Mouse (Mus musculus) bone marrow, adult 2 months (tissue): Measurements from ENCODE around the gene Kcnn1.

ENCODE experiments used
- CTCF ChIP-seq: fragments of 200-500 bp; IDR thresholded peaks from 2 replicates; pipeline ENCODE4 v1.5.1; 2011; ENCODE audit warnings: low read length, control low read depth; ENCODE audit not compliant: control insufficient read depth, insufficient read depth
- POLR2A ChIP-seq: fragments of 200-500 bp; IDR thresholded peaks from 2 replicates; pipeline ENCODE4 v1.6.1; 2011; ENCODE audit warnings: low read depth, mild to moderate bottlenecking, control low read depth, low read length, borderline replicate concordance; ENCODE audit not compliant: control insufficient read depth

GRCm38 (mm10) chr8:70803761-70804480 is 59.1 kb downstream of the Kcnn1 start:
- peak; percentile 67; the same call in 1 of the 2 replicates for TF ChIP-seq POLR2A
- no peak for TF ChIP-seq CTCF
